Comparison of ENCODE assay signal across 35 mouse cellular contexts in genomic region chr17:93337576-93337975, GRCm38 (mm10).
"Had no signal": no experiment of that assay in that cellular context is flagged by ENCODE, and none has a peak within 500 bp of the region (broad histone marks: within the 10 kb centered on the region; RNA-seq: fewer than 3 reads in every experiment).

No protein-coding gene starts in this region.

- H3K4me2 ChIP-seq: heart, embryonic 11.5 days; heart, embryonic 12.5 days; heart, embryonic 13.5 days; heart, embryonic 15.5 days; hindbrain, embryonic 12.5 days; hindbrain, embryonic 13.5 days; hindbrain, embryonic 14.5 days; hindbrain, embryonic 15.5 days; intestine, embryonic 15.5 days; kidney, embryonic 15.5 days had no signal

- H3K4me1 ChIP-seq: heart, embryonic 10.5 days; heart, embryonic 12.5 days; heart, embryonic 13.5 days; heart, embryonic 15.5 days; hindbrain, embryonic 10.5 days; hindbrain, embryonic 12.5 days; hindbrain, embryonic 13.5 days; hindbrain, embryonic 15.5 days; intestine, embryonic 15.5 days; kidney, embryonic 15.5 days had no signal

- H3K9ac ChIP-seq: heart, embryonic 12.5 days; heart, embryonic 13.5 days; heart, embryonic 15.5 days; hindbrain, embryonic 12.5 days; hindbrain, embryonic 13.5 days; hindbrain, embryonic 14.5 days; hindbrain, embryonic 15.5 days; intestine, embryonic 15.5 days; kidney, embryonic 15.5 days had no signal

- H3K9me3 ChIP-seq: heart, embryonic 10.5 days; heart, embryonic 12.5 days; heart, embryonic 13.5 days; heart, embryonic 15.5 days; hindbrain, embryonic 10.5 days; hindbrain, embryonic 12.5 days; hindbrain, embryonic 13.5 days; hindbrain, embryonic 15.5 days; intestine, embryonic 15.5 days; kidney, embryonic 15.5 days had no signal

- H3K27me3 ChIP-seq: heart, embryonic 12.5 days; heart, embryonic 13.5 days; heart, embryonic 15.5 days; hindbrain, embryonic 12.5 days; hindbrain, embryonic 13.5 days; hindbrain, embryonic 15.5 days; intestine, embryonic 15.5 days; kidney, embryonic 15.5 days had no signal

- H3K36me3 ChIP-seq: heart, embryonic 10.5 days; heart, embryonic 12.5 days; heart, embryonic 13.5 days; heart, embryonic 15.5 days; hindbrain, embryonic 10.5 days; hindbrain, embryonic 12.5 days; hindbrain, embryonic 13.5 days; hindbrain, embryonic 15.5 days; intestine, embryonic 15.5 days; kidney, embryonic 15.5 days had no signal

- DNase-seq: heart, postnatal 10 days; heart, postnatal 14 days; heart, postnatal 36 days; heart, postnatal 4 days; kidney, adult 11 months; kidney, adult 18-20 months; kidney, adult 2 months; kidney, adult 8-10 months; kidney, adult 9 months; kidney, postnatal 10 days; kidney, postnatal 14 days; kidney, postnatal 25 days; kidney, postnatal 36 days; kidney, postnatal 4 days; layer of hippocampus, adult 9-11 months; layer of hippocampus, postnatal 36 days had no signal

- ATAC-seq: hindbrain, embryonic 16.5 days; hindbrain, postnatal 0 days; inflammation-experienced regulatory T-cells, adult 6 months; intestine, embryonic 15.5 days; intestine, embryonic 16.5 days; intestine, postnatal 0 days had no signal

- H3K4me3 ChIP-seq: heart, embryonic 10.5 days; heart, embryonic 12.5 days; heart, embryonic 13.5 days; heart, embryonic 15.5 days; hindbrain, embryonic 10.5 days; hindbrain, embryonic 12.5 days; hindbrain, embryonic 13.5 days; hindbrain, embryonic 15.5 days; intestine, embryonic 15.5 days; kidney, embryonic 15.5 days; layer of hippocampus, adult 2 months had no signal

- H3K27ac ChIP-seq: heart, embryonic 10.5 days; heart, embryonic 13.5 days; heart, embryonic 15.5 days; hindbrain, embryonic 10.5 days; hindbrain, embryonic 12.5 days; hindbrain, embryonic 13.5 days; hindbrain, embryonic 14.5 days; hindbrain, embryonic 15.5 days; hindbrain, postnatal 0 days; intestine, embryonic 15.5 days; kidney, embryonic 15.5 days; kidney, postnatal 0 days; layer of hippocampus, adult 2 months had no signal
